Mouse (Mus musculus) midbrain, postnatal 0 days (tissue): Measurements from ENCODE around the gene Rheb. TPM values are rescaled to one million over a fixed set of nuclear protein-coding genes. Genes with fewer than 3 reads are reported as not detected.
"Not testable (repeated sequence)": the region's sequence is repeated elsewhere in the genome, so short reads cannot be mapped to it uniquely, and the experiment has no call there.

Experiments used
- ATAC-seq: fragments of 200-750 bp; cut with Nextera tagmentation; 2 replicates; pipeline ENCODE4 v1.8.0; 2017; ENCODE audit warnings: moderate number of reproducible peaks, mild to moderate bottlenecking, moderate TSS enrichment, moderate library complexity; ENCODE audit not compliant: low FRiP score
- DNase-seq: peaks from one replicate; pipeline ENCODE4 v3.0.0-alpha.2; 2015; ENCODE audit warnings: low spot score
- H3K27ac ChIP-seq: fragments of 300-500 bp; sonication (generic); 2 replicates; pipeline ENCODE4 v1.5.1; 2014; ENCODE audit warnings: low read depth, mild to moderate bottlenecking, low read length, mixed read lengths
- H3K27me3 ChIP-seq: fragments of 300-500 bp; sonication (generic); 2 replicates; pipeline ENCODE4 v1.6.1; 2014; ENCODE audit warnings: low read length, control low read depth, mixed read lengths; ENCODE audit not compliant: insufficient read depth
- H3K36me3 ChIP-seq: fragments of 300-500 bp; sonication (generic); 2 replicates; pipeline ENCODE4 v1.6.1; 2014; ENCODE audit warnings: low read length, control low read depth, mixed read lengths; ENCODE audit not compliant: insufficient read depth
- H3K4me1 ChIP-seq: fragments of 300-500 bp; sonication (generic); 2 replicates; pipeline ENCODE4 v1.6.1; 2014; ENCODE audit warnings: mild to moderate bottlenecking, control low read depth, antibody characterized with exemption, low read length, mixed read lengths; ENCODE audit not compliant: insufficient read depth
- H3K4me2 ChIP-seq: fragments of 300-500 bp; sonication (generic); 2 replicates; pipeline ENCODE4 v1.6.1; 2014; ENCODE audit warnings: low read depth, mild to moderate bottlenecking, low read length, mixed read lengths; ENCODE audit not compliant: poor library complexity, severe bottlenecking
- H3K4me3 ChIP-seq: fragments of 300-500 bp; sonication (generic); 2 replicates; pipeline ENCODE4 v1.5.1; 2014; ENCODE audit warnings: low read depth, mild to moderate bottlenecking, low read length, moderate library complexity
- H3K9ac ChIP-seq: fragments of 300-500 bp; sonication (generic); replicated peaks from 2 replicates; pipeline ENCODE4 v1.6.1; 2014; ENCODE audit warnings: mild to moderate bottlenecking, low read length, moderate library complexity, mixed read lengths; ENCODE audit not compliant: poor library complexity, severe bottlenecking
- H3K9me3 ChIP-seq: fragments of 300-500 bp; sonication (generic); 2 replicates; pipeline ENCODE4 v1.6.1; 2016; ENCODE audit warnings: low read length, control low read depth
- CTCF ChIP-seq: IDR thresholded peaks from 2 replicates; pipeline ENCODE4 v1.5.1; 2016; ENCODE audit warnings: antibody characterized with exemption, mild to moderate bottlenecking
- WGBS: fragments of 180-500 bp; shearing (Covaris S2); extraction: QIAGEN DNeasy Blood & Tissue Kit; methylation state at CpG from one replicate; pipeline ENCODE4 v1.1.7; 2014; 5-methylcytosine and 5-hydroxymethylcytosine counted together
- polyA plus RNA-seq: library from polyadenylated mRNA; unstranded; fragments of >200 nt; fragmentation: Nextera tagmentation; extraction: Ambion mirVana; gene quantifications from 2 replicates; pipeline ENCODE4 v1.2.1, GENCODE M21; 2015
- total RNA-seq: library from RNA; depleted of rRNA; stranded (reverse); fragments of >200 nt; gene quantifications from 2 replicates; pipeline ENCODE4 v1.2.3, GENCODE M21; 2014

Rheb gene
- total and polyA plus RNA-seq, 2 experiments from 2014 or later = 96.0 to 291 TPM

- H3K27ac ChIP-seq = no peak overlapping the region
- H3K27me3 ChIP-seq = no peaks in the 10 kb centered on the region
- WGBS = 64% methylated on average over 6 of the region's 6 CpGs
- DNase-seq = no peak
- TF ChIP-seq CTCF = no peak
- H3K36me3 ChIP-seq = no peaks in the 10 kb centered on the region
- H3K4me3 ChIP-seq = no peak overlapping the region
- 0 out of 2 replicates have a peak, but pooled peaks cover 4% of the 10 kb centered on the region for H3K4me1 ChIP-seq
- no peaks in the 10 kb centered on the region for H3K9me3 ChIP-seq
- no peak for ATAC-seq
- no peak overlapping the region for H3K9ac ChIP-seq
- no peak overlapping the region for H3K4me2 ChIP-seq
These were observed 18.5 kb downstream of the Rheb start for GRCm38 (mm10) chr5:24823864-24824405.

- Histone ChIP-seq H3K27ac (no peak overlapping the region), H3K9me3 (no peaks in the 10 kb centered on the region), H3K9ac (no peak overlapping the region), H3K36me3 (no peaks in the 10 kb centered on the region), H3K4me2 (no peak overlapping the region), H3K4me1 (0 out of 2 replicates have a peak, but pooled peaks cover 4% of the 10 kb centered on the region), H3K4me3 (no peak overlapping the region), H3K27me3 (no peaks in the 10 kb centered on the region)
- DNase-seq = no peak
- no peak for TF ChIP-seq CTCF
- 79% methylated on average over 3 of the region's 3 CpGs for WGBS
- no peak for ATAC-seq
These were observed 19.6 kb downstream of the Rheb start for GRCm38 (mm10) chr5:24822781-24823180.

GRCm38 (mm10) chr5:24822231-24822630 is 20.2 kb downstream of the Rheb start:
- not testable (repeated sequence) for H3K4me2 ChIP-seq, H3K27me3 ChIP-seq, H3K9ac ChIP-seq, DNase-seq, H3K36me3 ChIP-seq, H3K9me3 ChIP-seq, H3K4me3 ChIP-seq, H3K4me1 ChIP-seq, H3K27ac ChIP-seq, ATAC-seq
- 89% methylated on average over 3 of the region's 3 CpGs for WGBS

- H3K4me3 ChIP-seq = no peak overlapping the region
- no peak overlapping the region for H3K9ac ChIP-seq
- peak overlapping the region; percentile 26 for H3K27ac ChIP-seq
- 0 out of 2 replicates have a peak, but pooled peaks cover 4% of the 10 kb centered on the region for H3K4me1 ChIP-seq
- WGBS = 81% methylated on average over 3 of the region's 3 CpGs
- ATAC-seq = no peak
- no peak for DNase-seq
- H3K27me3 ChIP-seq = no peaks in the 10 kb centered on the region
- H3K36me3 ChIP-seq = peaks cover 6% of the 10 kb centered on the region; the same call in 1 of the 2 replicates
- no peak for TF ChIP-seq CTCF
- no peaks in the 10 kb centered on the region for H3K9me3 ChIP-seq
- no peak overlapping the region for H3K4me2 ChIP-seq
These were observed 21.0 kb downstream of the Rheb start for GRCm38 (mm10) chr5:24821403-24821841.

- no peak for ATAC-seq
- 0 out of 2 replicates have a peak, but pooled peaks cover 4% of the 10 kb centered on the region for H3K4me1 ChIP-seq
- H3K27ac ChIP-seq = peak overlapping the region; percentile 1; the same call in 1 of the 2 replicates
- no peak for TF ChIP-seq CTCF
- H3K9ac ChIP-seq = no peak overlapping the region
- 61% methylated on average over 5 of the region's 5 CpGs for WGBS
- H3K4me2 ChIP-seq = no peak overlapping the region
- no peaks in the 10 kb centered on the region for H3K9me3 ChIP-seq
- peaks cover 9% of the 10 kb centered on the region; the same call in 1 of the 2 replicates for H3K36me3 ChIP-seq
- peak; percentile 60 for DNase-seq
- no peak overlapping the region for H3K4me3 ChIP-seq
- no peaks in the 10 kb centered on the region for H3K27me3 ChIP-seq
These were observed 21.8 kb downstream of the Rheb start for GRCm38 (mm10) chr5:24820627-24821026.

GRCm38 (mm10) chr5:24817191-24817590 is 25.2 kb downstream of the Rheb start:
- no peak overlapping the region for H3K4me3 ChIP-seq
- 41% methylated on average over 4 of the region's 4 CpGs for WGBS
- H3K9me3 ChIP-seq = no peaks in the 10 kb centered on the region
- no peak overlapping the region for H3K4me2 ChIP-seq
- peaks cover 18% of the 10 kb centered on the region for H3K36me3 ChIP-seq
- DNase-seq (no peak), ATAC-seq (no peak)
- no peak for TF ChIP-seq CTCF
- no peaks in the 10 kb centered on the region for H3K27me3 ChIP-seq
- H3K27ac ChIP-seq = no peak overlapping the region
- H3K9ac ChIP-seq = no peak overlapping the region
- 0 out of 2 replicates have a peak, but pooled peaks cover 4% of the 10 kb centered on the region for H3K4me1 ChIP-seq
